Mouse (Mus musculus) CH12.LX (cell line): ENCODE data around the gene Itga9. TPM values are rescaled to one million over a fixed set of nuclear protein-coding genes. Genes with fewer than 3 reads are reported as not detected.

Experiments
- DNase-seq: peaks from one replicate; pipeline ENCODE4 v3.0.0-alpha.2; 2013; ENCODE audit errors: extremely low read depth
- H3K27ac ChIP-seq: 2 replicates; pipeline ENCODE4 v1.5.1; 2012; ENCODE audit warnings: low read depth, mild to moderate bottlenecking, control low read depth, moderate library complexity; ENCODE audit not compliant: insufficient read depth
- H3K27me3 ChIP-seq: replicated peaks from 2 replicates; pipeline ENCODE3; 2012; ENCODE audit warnings: inconsistent platforms
- H3K36me3 ChIP-seq, 2 experiments: replicated peaks in 1 of 2; 2 replicates each; pipeline versions ENCODE3 to v1.6.1; 2012; ENCODE audit warnings: inconsistent platforms in 1 of 2, low read length in 1 of 2, mild to moderate bottlenecking in 1 of 2, mixed read lengths in 1 of 2, moderate library complexity in 1 of 2; ENCODE audit not compliant: control insufficient read depth in 1 of 2, insufficient read depth in 1 of 2
- H3K4me1 ChIP-seq, 2 experiments: 2 replicates each; pipeline ENCODE4 v1.6.1; 2012; ENCODE audit warnings: inconsistent platforms in 1 of 2, moderate library complexity in 1 of 2; ENCODE audit not compliant: insufficient read depth in 2 of 2, control insufficient read depth in 1 of 2
- H3K4me2 ChIP-seq: 2 replicates; pipeline ENCODE4 v1.6.1; 2012; ENCODE audit warnings: low read depth, mild to moderate bottlenecking, control low read depth; ENCODE audit not compliant: poor library complexity, insufficient read depth, severe bottlenecking
- H3K4me3 ChIP-seq, 3 experiments: fragments of 150-350 bp in 1 of 3; sonication (generic) in 1 of 3; replicated peaks in 1 of 3; 2 replicates each; pipeline versions ENCODE3 to v1.5.1; 2011 to 2012; ENCODE audit warnings: low read depth in 2 of 3, low read length in 2 of 3, mild to moderate bottlenecking in 2 of 3, moderate library complexity in 2 of 3, control low read depth in 1 of 3, improper control_type of control experiment in 1 of 3, inconsistent platforms in 1 of 3, mixed read lengths in 1 of 3; ENCODE audit not compliant: poor library complexity in 1 of 3
- H3K79me2 ChIP-seq: replicated peaks from 2 replicates; pipeline ENCODE4 v1.6.1; 2012; ENCODE audit warnings: mild to moderate bottlenecking, moderate library complexity; ENCODE audit not compliant: control insufficient read depth, poor library complexity, insufficient read depth, severe bottlenecking; ENCODE audit errors: extremely low read depth
- H3K9ac ChIP-seq: 2 replicates; pipeline ENCODE4 v1.6.1; 2012; ENCODE audit warnings: low read depth, mild to moderate bottlenecking, control low read depth, moderate library complexity; ENCODE audit not compliant: insufficient read depth
- H3K9me3 ChIP-seq: replicated peaks from 2 replicates; pipeline ENCODE3; 2012; ENCODE audit warnings: low read length, inconsistent platforms, mixed read lengths
- CHD2 ChIP-seq: IDR thresholded peaks from 2 replicates; pipeline ENCODE4 v1.6.1; 2011; ENCODE audit warnings: low read length, improper control_type of control experiment
- CTCF ChIP-seq, 2 experiments: IDR thresholded peaks in 1 of 2; conservative IDR thresholded peaks in 1 of 2; 2 replicates each; pipeline ENCODE4 v1.5.1; 2011 to 2012; ENCODE audit warnings: low read depth in 2 of 2, low read length in 2 of 2, improper control_type of control experiment in 1 of 2, inconsistent platforms in 1 of 2, mild to moderate bottlenecking in 1 of 2, moderate library complexity in 1 of 2
- ELF1 ChIP-seq: IDR thresholded peaks from 2 replicates; pipeline ENCODE4 v1.6.1; 2014; ENCODE audit warnings: low read depth, mild to moderate bottlenecking, inconsistent platforms, low read length, improper control_type of control experiment
- EP300 ChIP-seq: IDR thresholded peaks from 2 replicates; pipeline ENCODE4 v1.6.1; 2011; ENCODE audit warnings: low read length, improper control_type of control experiment
- ETS1 ChIP-seq: conservative IDR thresholded peaks from 2 replicates; pipeline ENCODE4 v1.6.1; 2012; ENCODE audit warnings: low read depth, mild to moderate bottlenecking, inconsistent platforms, low read length, improper control_type of control experiment, moderate library complexity
- HCFC1 ChIP-seq: IDR thresholded peaks from 2 replicates; pipeline ENCODE4 v1.6.1; 2012; ENCODE audit warnings: low read depth, mild to moderate bottlenecking, inconsistent platforms, low read length, improper control_type of control experiment
- IRF4 ChIP-seq: IDR thresholded peaks from 2 replicates; pipeline ENCODE4 v1.6.1; 2014; ENCODE audit warnings: low read depth, mild to moderate bottlenecking, inconsistent platforms, low read length, improper control_type of control experiment
- JUND ChIP-seq: conservative IDR thresholded peaks from 2 replicates; pipeline ENCODE4 v1.6.1; 2011; ENCODE audit warnings: low read depth, low read length, improper control_type of control experiment
- KAT2A ChIP-seq: IDR thresholded peaks from 2 replicates; pipeline ENCODE4 v1.6.1; 2012; ENCODE audit warnings: low read length, improper control_type of control experiment, inconsistent platforms; ENCODE audit not compliant: insufficient replicate concordance
- MAX ChIP-seq: IDR thresholded peaks from 2 replicates; pipeline ENCODE4 v1.6.1; 2011; ENCODE audit warnings: low read length, improper control_type of control experiment
- MAZ ChIP-seq: IDR thresholded peaks from 2 replicates; pipeline ENCODE4 v1.6.1; 2012; ENCODE audit warnings: low read depth, mild to moderate bottlenecking, inconsistent platforms, low read length, improper control_type of control experiment, moderate library complexity
- MXI1 ChIP-seq: IDR thresholded peaks from 2 replicates; pipeline ENCODE4 v1.6.1; 2011; ENCODE audit warnings: mild to moderate bottlenecking, low read depth, low read length, improper control_type of control experiment
- NELFE ChIP-seq: IDR thresholded peaks from 2 replicates; pipeline ENCODE4 v1.6.1; 2011; ENCODE audit warnings: low read depth, low read length, improper control_type of control experiment
- POLR2A ChIP-seq: IDR thresholded peaks from 2 replicates; pipeline ENCODE4 v1.6.1; 2011; ENCODE audit warnings: low read depth, mild to moderate bottlenecking, improper control_type of control experiment, low read length
- RAD21 ChIP-seq: IDR thresholded peaks from 2 replicates; pipeline ENCODE4 v1.6.1; 2011; ENCODE audit warnings: low read depth, mild to moderate bottlenecking, low read length, improper control_type of control experiment, moderate library complexity
- RCOR1 ChIP-seq: conservative IDR thresholded peaks from 2 replicates; pipeline ENCODE4 v1.6.1; 2012; ENCODE audit warnings: low read depth, mild to moderate bottlenecking, inconsistent platforms, low read length, improper control_type of control experiment
- SIN3A ChIP-seq: IDR thresholded peaks from 2 replicates; pipeline ENCODE4 v1.6.1; 2012; ENCODE audit warnings: low read length, improper control_type of control experiment, inconsistent platforms
- SMC3 ChIP-seq: IDR thresholded peaks from 2 replicates; pipeline ENCODE4 v1.6.1; 2011; ENCODE audit warnings: low read depth, low read length, improper control_type of control experiment
- TCF12 ChIP-seq: IDR thresholded peaks from 2 replicates; pipeline ENCODE4 v1.6.1; 2014; ENCODE audit warnings: low read depth, mild to moderate bottlenecking, inconsistent platforms, low read length, improper control_type of control experiment
- UBTF ChIP-seq: IDR thresholded peaks from 2 replicates; pipeline ENCODE4 v1.6.1; 2012; ENCODE audit warnings: low read depth, mild to moderate bottlenecking, inconsistent platforms, low read length, improper control_type of control experiment, moderate library complexity
- USF2 ChIP-seq: conservative IDR thresholded peaks from 2 replicates; pipeline ENCODE4 v1.6.1; 2011; ENCODE audit warnings: low read depth, low read length, improper control_type of control experiment
- ZC3H11A ChIP-seq: IDR thresholded peaks from 2 replicates; pipeline ENCODE4 v1.6.1; 2012; ENCODE audit warnings: low read depth, mild to moderate bottlenecking, inconsistent platforms, low read length, improper control_type of control experiment
- ZKSCAN1 ChIP-seq: IDR thresholded peaks from 2 replicates; pipeline ENCODE4 v1.6.1; 2012; ENCODE audit warnings: low read depth, inconsistent platforms, low read length, improper control_type of control experiment, borderline replicate concordance
- ZNF384 ChIP-seq: IDR thresholded peaks from 2 replicates; pipeline ENCODE4 v1.6.1; 2012; ENCODE audit warnings: low read depth, low read length, improper control_type of control experiment, inconsistent platforms
- dilution Hi-C: fragments of 300-500 bp; cut with MboI; formaldehyde crosslinking; loops from 2 replicates; pipeline ENCODE4 v1.14.3; 2020; ENCODE audit warnings: low sequenced_read_pairs; ENCODE audit not compliant: extremely low pct_unique_long_range_greater_than_20kb, extremely low pct_ligation_motif_present
- in situ Hi-C: fragments of 300-500 bp; cut with MboI; formaldehyde crosslinking; loops from 3 replicates; pipeline ENCODE4 v1.14.3; 2019; ENCODE audit warnings: low sequenced_read_pairs, low pct_ligation_motif_present, low pct_unique_long_range_greater_than_20kb, mixed read lengths
- polyA plus RNA-seq: library from polyadenylated mRNA; unstranded; fragments of >175 nt; gene quantifications from 2 replicates; pipeline ENCODE4 v1.2.1, GENCODE M21; 2012; ENCODE audit warnings: low read depth; ENCODE audit not compliant: insufficient read length
- total RNA-seq, 2 experiments: library from RNA; depleted of rRNA; stranded (reverse); fragments of 300-350 nt in 1 of 2; fragments of >200 nt in 1 of 2; gene quantifications; 2 replicates each; pipeline ENCODE4 v1.2.3; 2012 to 2014

Itga9 gene
- total and polyA plus RNA-seq, 3 experiments: 0.19 TPM; not detected in 2

GRCm38 (mm10) chr9:118920798-118921515 is 314.5 kb downstream of the Itga9 start:
- peaks cover 54% of the 10 kb centered on the region for H3K27me3 ChIP-seq
- H3K36me3 ChIP-seq: no peaks in the 10 kb centered on the region
- H3K9me3 ChIP-seq: peaks cover 6% of the 10 kb centered on the region
- H3K4me3 ChIP-seq: no peak overlapping the region
- H3K27ac ChIP-seq: no peak overlapping the region
- dilution Hi-C loops (no loop called here), in situ Hi-C loops (loop anchor here (5.0 to 25.0 kb wide), 2 partner anchors 101 to 334 kb away; no protein-coding TSS in a partner anchor)
- H3K9ac ChIP-seq: no peak overlapping the region
- TF ChIP-seq ELF1 (no peak), JUND (no peak), CHD2 (no peak), USF2 (no peak), RAD21 (peak; percentile 73), RCOR1 (no peak), CTCF (conservative IDR thresholded peaks at IDR 0.05 in 1 of 2, IDR thresholded peaks at IDR 0.05 in 1 of 2; ENCODE audit: low read depth in 2 of 2, low read length in 2 of 2) (peak; percentile 62 to 76), ZC3H11A (no peak), SMC3 (peak; percentile 54), ETS1 (no peak), POLR2A (no peak), NELFE (no peak), IRF4 (no peak), KAT2A (no peak)
- peak; percentile 39 for DNase-seq
- H3K79me2 ChIP-seq: no peaks in the 10 kb centered on the region
- no peak overlapping the region for H3K4me2 ChIP-seq
- peaks cover 0 to 3% of the 10 kb centered on the region in 2 experiments; a peak in 1 of 4 replicates for H3K4me1 ChIP-seq

GRCm38 (mm10) chr9:118921926-118922325 is 315.4 kb downstream of the Itga9 start:
- Histone ChIP-seq H3K4me1 (peaks cover 0 to 3% of the 10 kb centered on the region in 2 experiments; a peak in 1 of 4 replicates), H3K4me3 (no peak overlapping the region), H3K27me3 (peaks cover 48% of the 10 kb centered on the region), H3K36me3 (no peaks in the 10 kb centered on the region), H3K79me2 (no peaks in the 10 kb centered on the region), H3K4me2 (no peak overlapping the region), H3K27ac (no peak overlapping the region), H3K9me3 (peaks cover 8% of the 10 kb centered on the region), H3K9ac (no peak overlapping the region)
- in situ Hi-C loops (loop anchor here (5.0 to 25.0 kb wide), 2 partner anchors 100 to 335 kb away; no protein-coding TSS in a partner anchor), dilution Hi-C loops (no loop called here)
- TF ChIP-seq MAX: no peak
- no peak for TF ChIP-seq MAZ
- TF ChIP-seq SIN3A: no peak
- TF ChIP-seq USF2: no peak
- no peak for TF ChIP-seq UBTF
- TF ChIP-seq ZNF384: no peak
- no peak for TF ChIP-seq EP300
- no peak for TF ChIP-seq HCFC1
- no peak for TF ChIP-seq TCF12
- no peak for TF ChIP-seq MXI1
- TF ChIP-seq ELF1: no peak
- no peak for TF ChIP-seq KAT2A
- TF ChIP-seq ZKSCAN1: no peak
- no peak for DNase-seq
